19 mouse cellular contexts compared by ENCODE assay signal in genomic region chr17:86438763-86439162, GRCm38 (mm10).
DNase-seq lines count a peak whose midpoint lies in the region; ATAC-seq and TF ChIP-seq lines count a peak whose summit lies in the region.
"Had no signal": no experiment of that assay in that cellular context is flagged by ENCODE, and none has a peak within 500 bp of the region (broad histone marks: within the 10 kb centered on the region; RNA-seq: fewer than 3 reads in every experiment).

No protein-coding gene starts in this region.

- ATAC-seq in heart, postnatal 0 days (ENCODE audit: insufficient read depth, low read depth): no peak
- ATAC-seq in liver, embryonic 16.5 days (ENCODE audit: low read depth): 0 out of 2 replicates have a peak, but pooled peaks have one; percentile 7
- ATAC-seq in CD4-positive, CD25-positive, alpha-beta regulatory T cell, adult 4 months: no peak
- ATAC-seq: activated CD4-positive, CD25-positive, alpha-beta regulatory T cell, adult 4 months had no signal

- no peaks in the 10 kb centered on the region for H3K9me3 ChIP-seq in CH12.LX (replicated peaks; ENCODE audit: low read length)
- H3K9me3 ChIP-seq in heart, postnatal 0 days (replicated peaks; ENCODE audit: control insufficient read depth, low read length): no peaks in the 10 kb centered on the region
- H3K9me3 ChIP-seq in liver, embryonic 16.5 days (replicated peaks; ENCODE audit: control insufficient read depth, low read length): no peaks in the 10 kb centered on the region
- H3K9me3 ChIP-seq: embryonic facial prominence, embryonic 13.5 days; hindbrain, embryonic 12.5 days; limb, embryonic 15.5 days; midbrain, embryonic 10.5 days; neural tube, embryonic 15.5 days had no signal

- H3K4me1 ChIP-seq in CH12.LX (ENCODE audit: control insufficient read depth in 1 of 2, insufficient read depth in 2 of 2): peaks cover 33 to 60% of the 10 kb centered on the region in 2 experiments
- H3K4me1 ChIP-seq in heart, postnatal 0 days (ENCODE audit: control insufficient read depth, insufficient read depth): peaks cover 54% of the 10 kb centered on the region
- H3K4me1 ChIP-seq in liver, embryonic 16.5 days (ENCODE audit: control insufficient read depth, low read depth, low read length): no peaks in the 10 kb centered on the region; the same call in none of the 2 replicates
- H3K4me1 ChIP-seq: embryonic facial prominence, embryonic 13.5 days; hindbrain, embryonic 12.5 days; limb, embryonic 15.5 days; midbrain, embryonic 10.5 days had no signal

- no peak for TF ChIP-seq RAD21 in CH12.LX (IDR thresholded peaks at IDR 0.05; ENCODE audit: low read depth, low read length)

- peaks cover 6 to 13% of the 10 kb centered on the region in 2 experiments for H3K36me3 ChIP-seq in CH12.LX (replicated peaks in 1 of 2; ENCODE audit: control insufficient read depth in 1 of 2, insufficient read depth in 1 of 2, low read length in 1 of 2)
- H3K36me3 ChIP-seq in heart, postnatal 0 days (replicated peaks; ENCODE audit: control insufficient read depth, insufficient read depth, low read length): no peaks in the 10 kb centered on the region
- H3K36me3 ChIP-seq in liver, embryonic 16.5 days (ENCODE audit: control insufficient read depth, insufficient read depth): no peaks in the 10 kb centered on the region
- H3K36me3 ChIP-seq: embryonic facial prominence, embryonic 13.5 days; hindbrain, embryonic 12.5 days; limb, embryonic 15.5 days; midbrain, embryonic 10.5 days; neural tube, embryonic 15.5 days had no signal

- no peak for TF ChIP-seq POLR2A in CH12.LX (IDR thresholded peaks at IDR 0.05; ENCODE audit: low read depth, low read length)

- no peak for TF ChIP-seq CTCF in CH12.LX (conservative IDR thresholded peaks at IDR 0.05 in 1 of 2, IDR thresholded peaks at IDR 0.05 in 1 of 2; ENCODE audit: low read depth in 2 of 2, low read length in 2 of 2)
- TF ChIP-seq CTCF in heart, postnatal 0 days (IDR thresholded peaks at IDR 0.05; ENCODE audit: low read depth): no peak

- in situ Hi-C loops in CH12.LX (cut with MboI; ENCODE audit: low pct_ligation_motif_present, low pct_unique_long_range_greater_than_20kb, low sequenced_read_pairs): loop anchor here (5.0 to 25.0 kb wide), 3 partner anchors 54 to 551 kb away; no protein-coding TSS in a partner anchor

- H3K27me3 ChIP-seq in CH12.LX (replicated peaks): no peaks in the 10 kb centered on the region
- no peaks in the 10 kb centered on the region for H3K27me3 ChIP-seq in heart, postnatal 0 days (ENCODE audit: control insufficient read depth, insufficient read depth, low read length)
- no peaks in the 10 kb centered on the region for H3K27me3 ChIP-seq in liver, embryonic 16.5 days (ENCODE audit: control insufficient read depth, insufficient read depth, low read depth, low read length)
- H3K27me3 ChIP-seq: embryonic facial prominence, embryonic 13.5 days; hindbrain, embryonic 12.5 days; limb, embryonic 15.5 days; neural tube, embryonic 15.5 days had no signal

- H3K79me2 ChIP-seq in CH12.LX (replicated peaks; ENCODE audit: control insufficient read depth, extremely low read depth, insufficient read depth, poor library complexity, severe bottlenecking): peaks cover 4% of the 10 kb centered on the region; the same call in 1 of the 2 replicates

- H3K4me3 ChIP-seq in CH12.LX (replicated peaks in 1 of 3; ENCODE audit: low read depth in 2 of 3, low read length in 2 of 3, poor library complexity in 1 of 3): no peak overlapping the region
- H3K4me3 ChIP-seq in heart, postnatal 0 days (ENCODE audit: low read depth, low read length): no peak overlapping the region
- no peak overlapping the region for H3K4me3 ChIP-seq in liver, embryonic 16.5 days (ENCODE audit: low read depth, low read length)
- H3K4me3 ChIP-seq: embryonic facial prominence, embryonic 13.5 days; hindbrain, embryonic 12.5 days; limb, embryonic 15.5 days; midbrain, embryonic 10.5 days; neural tube, embryonic 15.5 days had no signal

- peak overlapping the region; percentile 34 for H3K27ac ChIP-seq in CH12.LX (ENCODE audit: insufficient read depth, low read depth)
- peak overlapping the region; percentile 94 for H3K27ac ChIP-seq in heart, postnatal 0 days (ENCODE audit: low read depth)
- H3K27ac ChIP-seq in liver, embryonic 16.5 days (ENCODE audit: low read length): no peak overlapping the region
- H3K27ac ChIP-seq: embryonic facial prominence, embryonic 13.5 days; hindbrain, embryonic 12.5 days; limb, embryonic 15.5 days; midbrain, embryonic 10.5 days; neural tube, embryonic 15.5 days had no signal

- no peak for TF ChIP-seq EP300 in CH12.LX (IDR thresholded peaks at IDR 0.05; ENCODE audit: low read length)
- TF ChIP-seq EP300 in heart, postnatal 0 days (IDR thresholded peaks at IDR 0.05; ENCODE audit: low read depth): no peak

- H3K4me2 ChIP-seq in CH12.LX (ENCODE audit: insufficient read depth, low read depth, poor library complexity, severe bottlenecking): peak overlapping the region; percentile 90
- no peak overlapping the region for H3K4me2 ChIP-seq in heart, postnatal 0 days (ENCODE audit: low read depth, low read length)
- no peak overlapping the region for H3K4me2 ChIP-seq in liver, embryonic 16.5 days (ENCODE audit: low read depth, low read length)
- H3K4me2 ChIP-seq: embryonic facial prominence, embryonic 13.5 days; hindbrain, embryonic 12.5 days; limb, embryonic 15.5 days; neural tube, embryonic 15.5 days had no signal

- intact Hi-C loops in heart, postnatal 14 days (cut with DNase I): no loop called here

- WGBS in heart, postnatal 0 days: 47% methylated on average over 5 of the region's 5 CpGs
- WGBS in liver, embryonic 16.5 days (ENCODE audit: insufficient replicate concordance): 47% methylated on average over 5 of the region's 5 CpGs

- peak; percentile 96 for DNase-seq in heart, adult 11 months
- DNase-seq in heart, postnatal 14 days: no peak
- no peak for DNase-seq in CH12.LX (ENCODE audit: extremely low read depth)
- no peak for DNase-seq in heart, postnatal 0 days (ENCODE audit: low spot score)
- DNase-seq in retina, embryonic 14.5 days (ENCODE audit: low spot score): no peak
- DNase-seq in urinary bladder, postnatal 10 days (ENCODE audit: low spot score): no peak
- DNase-seq: cerebellum, postnatal 36 days; gastrocnemius, postnatal 14 days; kidney, adult 18-20 months; kidney, postnatal 4 days; lung, postnatal 14 days had no signal

- peak overlapping the region; percentile 60 for H3K9ac ChIP-seq in CH12.LX (ENCODE audit: insufficient read depth, low read depth)
- H3K9ac ChIP-seq in heart, postnatal 0 days (replicated peaks; ENCODE audit: low read depth, low read length): no peak overlapping the region
- no peak overlapping the region for H3K9ac ChIP-seq in liver, embryonic 16.5 days (ENCODE audit: low read depth, low read length)
- H3K9ac ChIP-seq: embryonic facial prominence, embryonic 13.5 days; hindbrain, embryonic 12.5 days; limb, embryonic 15.5 days; neural tube, embryonic 15.5 days had no signal

- dilution Hi-C loops in CH12.LX (cut with MboI; ENCODE audit: extremely low pct_ligation_motif_present, extremely low pct_unique_long_range_greater_than_20kb, low sequenced_read_pairs): no loop called here

TF ChIP-seq in CH12.LX, 34 proteins besides CTCF, POLR2A, EP300 and RAD21:
- no peak for TF ChIP-seq BHLHE40 (IDR thresholded peaks at IDR 0.05; ENCODE audit: low read depth, low read length)
- TF ChIP-seq JUN (IDR thresholded peaks at IDR 0.05; ENCODE audit: insufficient read depth, low read depth, low read length): no peak
- no peak for TF ChIP-seq SIN3A (IDR thresholded peaks at IDR 0.05; ENCODE audit: low read length)
- no peak for TF ChIP-seq ZNF384 (IDR thresholded peaks at IDR 0.05; ENCODE audit: low read depth, low read length)
- TF ChIP-seq GABPA (IDR thresholded peaks at IDR 0.05; ENCODE audit: insufficient replicate concordance, low read depth, low read length): no peak
- no peak for TF ChIP-seq NELFE (IDR thresholded peaks at IDR 0.05; ENCODE audit: low read depth, low read length)
- no peak for TF ChIP-seq MXI1 (IDR thresholded peaks at IDR 0.05; ENCODE audit: low read depth, low read length)
- no peak for TF ChIP-seq MAZ (IDR thresholded peaks at IDR 0.05; ENCODE audit: low read depth, low read length)
- TF ChIP-seq TBP (conservative IDR thresholded peaks at IDR 0.05; ENCODE audit: low read depth, low read length): no peak
